Mouse (Mus musculus) hindbrain, embryonic 15.5 days (tissue): ENCODE measurements around the gene Lrriq4. TPM values are rescaled to one million over a fixed set of nuclear protein-coding genes. Genes with fewer than 3 reads are reported as not detected.
A peak's percentile ranks its signal among the peaks of the same experiment; 100 is the strongest.

Source experiments
- ATAC-seq: fragments of 200-750 bp; cut with Nextera tagmentation; 2 replicates; pipeline ENCODE4 v1.8.0; 2017; ENCODE audit warnings: low read depth, moderate number of reproducible peaks, moderate TSS enrichment; ENCODE audit not compliant: low FRiP score
- H3K27ac ChIP-seq: fragments of 300-500 bp; sonication (generic); replicated peaks from 2 replicates; pipeline ENCODE4 v1.5.1; 2015; ENCODE audit warnings: mild to moderate bottlenecking, inconsistent platforms
- H3K27me3 ChIP-seq: fragments of 300-500 bp; sonication (generic); 2 replicates; pipeline ENCODE4 v1.6.1; 2015; ENCODE audit warnings: control low read depth, inconsistent platforms
- H3K36me3 ChIP-seq: fragments of 300-500 bp; sonication (generic); 2 replicates; pipeline ENCODE4 v1.6.1; 2015; ENCODE audit warnings: control low read depth, inconsistent platforms
- H3K4me1 ChIP-seq: fragments of 300-500 bp; sonication (generic); replicated peaks from 2 replicates; pipeline ENCODE4 v1.6.1; 2015; ENCODE audit warnings: control low read depth, inconsistent platforms
- H3K4me2 ChIP-seq: fragments of 300-500 bp; sonication (generic); 2 replicates; pipeline ENCODE4 v1.6.1; 2015; ENCODE audit warnings: moderate library complexity, mild to moderate bottlenecking, inconsistent platforms
- H3K4me3 ChIP-seq: fragments of 300-500 bp; sonication (generic); 2 replicates; pipeline ENCODE4 v1.5.1; 2015; ENCODE audit warnings: mild to moderate bottlenecking, inconsistent platforms
- H3K9ac ChIP-seq: fragments of 300-500 bp; sonication (generic); 2 replicates; pipeline ENCODE4 v1.6.1; 2015; ENCODE audit warnings: inconsistent platforms
- H3K9me3 ChIP-seq: fragments of 300-500 bp; sonication (generic); 2 replicates; pipeline ENCODE4 v1.6.1; 2016; ENCODE audit warnings: control low read depth, inconsistent platforms
- WGBS: fragments of 180-500 bp; shearing (Covaris S2); methylation state at CpG from one replicate; pipeline ENCODE4 v1.1.7; 2015; 5-methylcytosine and 5-hydroxymethylcytosine counted together
- polyA plus RNA-seq: library from polyadenylated mRNA; unstranded; fragments of >200 nt; fragmentation: Nextera tagmentation; extraction: Ambion mirVana; gene quantifications from 2 replicates; pipeline ENCODE4 v1.2.1, GENCODE M21; 2015

Lrriq4 gene
- not detected in 2 replicates for polyA plus RNA-seq

- H3K36me3 ChIP-seq = no peaks in the 10 kb centered on the region
- no peak within 1 kb of the TSS for H3K9ac ChIP-seq
- peaks cover 5% of the 10 kb centered on the region for H3K4me1 ChIP-seq
- peaks cover 13% of the 10 kb centered on the region for H3K27me3 ChIP-seq
- no peak within 1 kb of the TSS for H3K4me3 ChIP-seq
- H3K9me3 ChIP-seq = no peaks in the 10 kb centered on the region
- WGBS = 62% methylated on average over 2 of the region's 2 CpGs
- no peak within 1 kb of the TSS for H3K27ac ChIP-seq
- H3K4me2 ChIP-seq = no peak within 1 kb of the TSS
- no peak for ATAC-seq
Observed at GRCm38 (mm10) chr3:30644207-30644606, at the start of gene Lrriq4. TSS of gene Lrriq4 (plus strand) at chr3:30644507.

GRCm38 (mm10) chr3:30595111-30595832 lies 49.0 kb upstream of the Lrriq4 start:
- no peaks in the 10 kb centered on the region for H3K27me3 ChIP-seq
- H3K4me2 ChIP-seq = peak overlapping the region; percentile 79
- H3K27ac ChIP-seq = peak overlapping the region; percentile 73
- no peaks in the 10 kb centered on the region for H3K36me3 ChIP-seq
- under 1% methylated on average over 62 of the region's 62 CpGs for WGBS
- peak; percentile 73 for ATAC-seq
- peaks cover 19% of the 10 kb centered on the region for H3K4me1 ChIP-seq
- H3K9ac ChIP-seq = peak overlapping the region; percentile 80
- no peaks in the 10 kb centered on the region for H3K9me3 ChIP-seq
- H3K4me3 ChIP-seq = peak overlapping the region; percentile 69

DNA sequence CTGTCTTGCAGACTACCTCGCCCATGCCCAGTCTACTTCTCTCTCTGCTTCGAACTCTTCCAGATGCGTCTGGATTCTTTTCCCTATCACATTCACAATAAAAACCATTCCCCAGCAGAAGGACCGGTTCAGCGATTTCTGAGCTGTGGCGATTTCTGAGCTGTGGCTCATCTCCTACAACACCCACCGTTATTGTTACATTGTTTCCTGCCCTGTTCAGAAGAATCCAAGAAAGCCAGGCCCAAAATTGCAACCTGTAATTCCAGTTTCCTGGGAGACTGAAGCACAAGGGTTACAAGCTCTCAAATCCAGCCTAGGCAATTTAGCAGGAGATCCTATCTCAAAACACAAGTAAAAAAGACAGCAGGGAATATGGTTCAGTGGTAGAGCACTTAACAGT lies 47.0 kb upstream of the Lrriq4 start:
- WGBS = 85% methylated on average over 7 of the region's 7 CpGs
- Histone ChIP-seq H3K27ac (no peak overlapping the region), H3K9ac (no peak overlapping the region), H3K27me3 (no peaks in the 10 kb centered on the region), H3K9me3 (no peaks in the 10 kb centered on the region), H3K4me1 (peaks cover 19% of the 10 kb centered on the region), H3K4me2 (no peak overlapping the region), H3K4me3 (no peak overlapping the region), H3K36me3 (no peaks in the 10 kb centered on the region)
- ATAC-seq = no peak

DNA sequence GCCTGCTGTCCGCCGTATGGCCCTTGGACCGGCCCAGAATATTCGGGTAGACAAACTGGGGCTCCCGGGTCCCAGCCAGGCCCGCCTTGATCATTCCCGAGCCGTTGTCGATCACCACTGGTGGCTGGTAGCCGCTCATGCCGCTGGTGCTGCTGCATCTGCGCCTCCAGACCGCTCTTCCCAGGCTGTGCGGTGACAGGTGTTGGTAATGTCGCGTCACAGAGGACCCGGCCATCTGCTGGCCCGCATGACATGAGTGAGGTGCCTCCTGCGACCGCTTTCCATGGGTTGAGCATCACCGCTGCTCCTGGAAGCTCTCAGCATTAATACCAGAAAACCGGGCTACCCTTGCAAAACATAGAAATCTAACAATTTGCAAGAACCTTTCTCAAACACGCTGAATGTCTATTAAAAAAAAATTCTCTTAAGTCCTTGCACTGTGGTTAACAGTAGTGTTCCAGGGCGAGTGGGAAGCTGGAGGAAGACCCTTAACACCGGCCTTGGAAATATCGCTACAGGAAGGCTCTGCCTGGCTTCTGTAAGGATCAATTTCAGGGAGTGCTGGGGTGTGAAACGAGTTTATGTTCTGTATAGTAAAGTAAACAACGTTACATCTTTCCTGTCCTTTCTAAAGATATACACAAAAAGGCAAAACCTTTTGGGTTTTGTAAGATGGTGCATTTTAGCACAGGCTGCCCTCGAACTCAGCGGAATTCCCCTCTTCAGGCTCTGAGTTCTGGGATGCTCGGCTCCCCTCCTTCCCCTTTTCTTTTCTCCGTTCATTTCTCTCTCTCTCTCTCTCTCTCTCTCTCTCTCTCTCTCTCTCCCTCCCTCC lies 44.4 kb upstream of the Lrriq4 start, which contains the start of gene Actrt3:
TSS of gene Actrt3 (minus strand) at position 229 of the 835 bp plus-strand sequence.
- Histone ChIP-seq H3K27ac (peak within 1 kb of the TSS; percentile 66), H3K9me3 (no peaks in the 10 kb centered on the region), H3K36me3 (peaks cover 5% of the 10 kb centered on the region; the same call in 1 of the 2 replicates), H3K4me3 (peak within 1 kb of the TSS; percentile 84), H3K27me3 (no peaks in the 10 kb centered on the region), H3K4me1 (peaks cover 38% of the 10 kb centered on the region), H3K4me2 (peak within 1 kb of the TSS; percentile 71), H3K9ac (peak within 1 kb of the TSS; percentile 51)
- no peak for ATAC-seq
- 1% methylated on average over 32 of the region's 32 CpGs for WGBS

GRCm38 (mm10) chr3:30600717-30601116 lies 43.6 kb upstream of the Lrriq4 start:
- Histone ChIP-seq H3K4me3 (peak overlapping the region; percentile 84), H3K27ac (peak overlapping the region; percentile 66), H3K4me2 (peak overlapping the region; percentile 71), H3K36me3 (peaks cover 8% of the 10 kb centered on the region; the same call in 1 of the 2 replicates), H3K9me3 (no peaks in the 10 kb centered on the region), H3K27me3 (no peaks in the 10 kb centered on the region), H3K9ac (peak overlapping the region; percentile 51), H3K4me1 (peaks cover 41% of the 10 kb centered on the region)
- peak; percentile 27; the same call in 1 of the 2 replicates for ATAC-seq
- WGBS = 1% methylated on average over 14 of the region's 14 CpGs

GRCm38 (mm10) chr3:30601175-30601574 lies 43.1 kb upstream of the Lrriq4 start:
- Histone ChIP-seq H3K27me3 (no peaks in the 10 kb centered on the region), H3K4me1 (peaks cover 37% of the 10 kb centered on the region), H3K36me3 (peaks cover 8% of the 10 kb centered on the region; the same call in 1 of the 2 replicates), H3K27ac (peak overlapping the region; percentile 73), H3K9me3 (no peaks in the 10 kb centered on the region), H3K9ac (0 out of 2 replicates have a peak overlapping the region, but pooled peaks have one; percentile 22), H3K4me3 (peak overlapping the region; percentile 84), H3K4me2 (peak overlapping the region; percentile 71)
- under 1% methylated on average over 17 of the region's 17 CpGs for WGBS
- ATAC-seq = peak; percentile 46

DNA sequence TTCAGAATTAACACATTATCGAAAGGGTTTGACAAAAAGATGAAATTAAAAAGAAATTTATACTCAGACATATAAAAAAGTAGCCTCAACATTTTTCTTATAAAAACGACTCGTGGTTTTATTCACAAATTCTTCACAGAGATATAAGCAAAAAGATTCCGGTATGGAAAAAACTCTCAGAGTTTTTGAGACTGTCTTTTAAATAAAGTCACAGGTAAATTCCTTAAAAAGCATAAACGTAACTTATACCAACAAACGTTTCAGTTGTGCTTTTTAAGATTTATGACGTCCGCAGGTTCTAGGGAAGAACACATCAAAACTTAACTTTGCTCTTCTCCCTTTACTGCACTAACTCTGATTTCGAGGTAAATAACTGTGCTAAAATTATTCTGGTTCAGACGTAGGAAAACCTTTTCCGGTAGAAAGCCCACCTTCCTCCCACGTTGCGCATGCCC lies 42.7 kb upstream of the Lrriq4 start:
- peaks cover 11% of the 10 kb centered on the region; the same call in 1 of the 2 replicates for H3K36me3 ChIP-seq
- WGBS = 1% methylated on average over 13 of the region's 13 CpGs

DNA sequence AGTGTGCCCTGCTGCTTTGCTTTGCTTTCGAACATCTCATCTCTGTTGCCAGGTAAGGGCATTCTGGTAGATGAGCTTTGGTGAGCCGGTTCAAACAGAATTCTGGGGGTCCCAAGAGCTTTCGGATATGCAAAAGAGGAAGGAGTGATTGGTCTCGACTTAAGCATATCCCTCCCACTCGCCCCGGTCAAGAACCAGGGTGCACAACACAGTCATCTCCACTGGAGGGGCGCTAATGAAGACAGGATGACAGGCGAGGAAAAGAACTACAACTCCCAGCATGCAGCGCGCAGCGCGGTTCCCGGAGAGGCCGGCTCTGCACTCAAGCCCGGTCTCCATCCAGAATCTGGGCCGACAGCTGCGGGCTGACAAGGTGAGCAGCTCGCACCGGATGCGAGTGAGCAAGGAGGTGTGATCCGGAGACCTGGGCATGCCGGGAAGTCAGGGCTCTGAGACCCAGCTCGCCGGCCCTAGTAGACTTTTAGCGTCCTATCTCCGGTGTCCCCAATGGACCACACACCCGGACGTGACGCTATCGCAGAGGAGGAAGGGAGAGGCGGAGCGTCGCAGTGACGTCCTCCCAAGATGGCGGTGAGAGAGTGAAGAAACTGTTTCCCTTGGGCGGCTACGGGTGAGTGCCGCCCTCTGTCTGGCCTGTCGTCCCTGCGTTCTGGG lies 42.1 kb upstream of the Lrriq4 start, which contains the start of gene Mynn:
TSS of gene Mynn (plus strand) at position 1 of the 675 bp plus-strand sequence.
- Histone ChIP-seq H3K36me3 (peaks cover 14% of the 10 kb centered on the region), H3K9ac (peak within 1 kb of the TSS; percentile 77), H3K27me3 (no peaks in the 10 kb centered on the region), H3K4me3 (peak within 1 kb of the TSS; percentile 84), H3K4me1 (peaks cover 40% of the 10 kb centered on the region), H3K27ac (peak within 1 kb of the TSS; percentile 99), H3K9me3 (no peaks in the 10 kb centered on the region), H3K4me2 (peak within 1 kb of the TSS; percentile 71)
- peak; percentile 95 for ATAC-seq
- under 1% methylated on average over 40 of the region's 40 CpGs for WGBS

More for the DNA sequence above, 42.7 kb upstream of the Lrriq4 start:
- H3K4me1 ChIP-seq = peaks cover 40% of the 10 kb centered on the region
- peak overlapping the region; percentile 84 for H3K4me3 ChIP-seq
- H3K27me3 ChIP-seq = no peaks in the 10 kb centered on the region
- H3K4me2 ChIP-seq = peak overlapping the region; percentile 71
- no peaks in the 10 kb centered on the region for H3K9me3 ChIP-seq
- peak overlapping the region; percentile 77 for H3K9ac ChIP-seq
- ATAC-seq = no peak
- H3K27ac ChIP-seq = peak overlapping the region; percentile 99

DNA sequence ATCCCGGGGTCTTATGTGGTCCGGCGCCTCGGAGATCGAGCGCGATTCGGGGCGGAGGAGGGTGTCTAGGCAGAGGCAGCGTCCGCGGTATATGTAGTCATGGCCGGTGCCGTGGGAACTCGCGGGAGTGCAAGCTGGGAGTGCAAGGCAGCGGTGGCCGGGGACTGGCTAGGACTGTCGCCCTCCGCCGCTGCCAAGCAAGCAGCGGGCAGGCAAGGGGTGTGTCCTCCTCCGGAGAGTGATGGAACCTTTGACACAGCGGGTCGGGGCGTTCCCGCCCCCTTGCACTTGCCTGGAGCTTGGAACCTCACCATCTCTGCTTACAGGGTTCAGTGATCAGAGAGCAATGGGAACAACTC lies 41.6 kb upstream of the Lrriq4 start:
- H3K9ac ChIP-seq = peak overlapping the region; percentile 77
- no peak; the same call in none of the 2 replicates for ATAC-seq
- WGBS = under 1% methylated on average over 27 of the region's 27 CpGs

GRCm38 (mm10) chr3:30603256-30603655 lies 41.1 kb upstream of the Lrriq4 start:
- no peak for ATAC-seq
- Histone ChIP-seq H3K27me3 (no peaks in the 10 kb centered on the region), H3K4me3 (peak overlapping the region; percentile 84), H3K9me3 (no peaks in the 10 kb centered on the region), H3K4me2 (peak overlapping the region; percentile 71), H3K4me1 (peaks cover 42% of the 10 kb centered on the region), H3K27ac (0 out of 2 replicates have a peak overlapping the region, but pooled peaks have one; percentile 99), H3K9ac (peak overlapping the region; percentile 77), H3K36me3 (peaks cover 24% of the 10 kb centered on the region)
- WGBS = 39% methylated on average over 10 of the region's 10 CpGs

More for the DNA sequence above, 41.6 kb upstream of the Lrriq4 start:
- Histone ChIP-seq H3K4me1 (peaks cover 40% of the 10 kb centered on the region), H3K36me3 (peaks cover 19% of the 10 kb centered on the region), H3K9me3 (no peaks in the 10 kb centered on the region), H3K4me2 (peak overlapping the region; percentile 71), H3K27me3 (no peaks in the 10 kb centered on the region), H3K27ac (peak overlapping the region; percentile 99), H3K4me3 (peak overlapping the region; percentile 84)

- H3K9me3 ChIP-seq = no peaks in the 10 kb centered on the region
- H3K27me3 ChIP-seq = no peaks in the 10 kb centered on the region
- H3K4me1 ChIP-seq = peaks cover 20% of the 10 kb centered on the region
- ATAC-seq = no peak
- H3K4me3 ChIP-seq = no peak overlapping the region
- no peak overlapping the region for H3K27ac ChIP-seq
- 95% methylated on average over 3 of the region's 3 CpGs for WGBS
- H3K4me2 ChIP-seq = no peak overlapping the region
- H3K9ac ChIP-seq = no peak overlapping the region
- peaks cover 66% of the 10 kb centered on the region for H3K36me3 ChIP-seq
Observed at GRCm38 (mm10) chr3:30608999-30609398, 35.3 kb upstream of the Lrriq4 start.
